Mouse (Mus musculus) intestine, embryonic 14.5 days (tissue): ENCODE data around the gene Znrf2. TPM values are rescaled to one million over a fixed set of nuclear protein-coding genes. Genes with fewer than 3 reads are reported as not detected.
"Not testable (repeated sequence)": the region's sequence is repeated elsewhere in the genome, so short reads cannot be mapped to it uniquely, and the experiment has no call there.

Experiments
- ATAC-seq: fragments of 200-750 bp; cut with Nextera tagmentation; replicated peaks from 2 replicates; pipeline ENCODE4 v1.8.0; 2017; ENCODE audit warnings: low read depth, moderate number of reproducible peaks, moderate TSS enrichment, moderate library complexity; ENCODE audit not compliant: low FRiP score, low TSS enrichment
- DNase-seq: peaks from one replicate; pipeline ENCODE4 v3.0.0-alpha.2; 2018; ENCODE audit warnings: low spot score
- H3K27ac ChIP-seq: fragments of 300-500 bp; sonication (generic); 2 replicates; pipeline ENCODE4 v1.5.1; 2014; ENCODE audit warnings: low read depth, mild to moderate bottlenecking, control low read depth
- H3K27me3 ChIP-seq: fragments of 300-500 bp; sonication (generic); replicated peaks from 2 replicates; pipeline ENCODE4 v1.6.1; 2014; ENCODE audit warnings: low read length, control low read depth; ENCODE audit not compliant: control insufficient read depth, insufficient read depth
- H3K36me3 ChIP-seq: fragments of 300-500 bp; sonication (generic); 2 replicates; pipeline ENCODE4 v1.6.1; 2014; ENCODE audit warnings: low read length, control low read depth; ENCODE audit not compliant: control insufficient read depth, insufficient read depth
- H3K4me1 ChIP-seq: fragments of 300-500 bp; sonication (generic); replicated peaks from 2 replicates; pipeline ENCODE4 v1.6.1; 2014; ENCODE audit warnings: low read length, control low read depth, mixed read lengths; ENCODE audit not compliant: control insufficient read depth, insufficient read depth
- H3K4me2 ChIP-seq: fragments of 300-500 bp; sonication (generic); 2 replicates; pipeline ENCODE4 v1.6.1; 2014; ENCODE audit warnings: low read length
- H3K4me3 ChIP-seq: fragments of 300-500 bp; sonication (generic); 2 replicates; pipeline ENCODE4 v1.5.1; 2014; ENCODE audit warnings: low read depth, low read length, control low read depth, mixed read lengths
- H3K9ac ChIP-seq: fragments of 300-500 bp; sonication (generic); 2 replicates; pipeline ENCODE4 v1.6.1; 2014; ENCODE audit warnings: mild to moderate bottlenecking, low read length
- H3K9me3 ChIP-seq: fragments of 300-500 bp; sonication (generic); 2 replicates; pipeline ENCODE4 v1.6.1; 2016; ENCODE audit warnings: low read length, control low read depth; ENCODE audit not compliant: control insufficient read depth
- WGBS: fragments of 180-500 bp; shearing (Covaris S2); extraction: QIAGEN DNeasy Blood & Tissue Kit; methylation state at CpG from one replicate; pipeline ENCODE4 v1.1.7; 2014; 5-methylcytosine and 5-hydroxymethylcytosine counted together
- polyA plus RNA-seq: library from polyadenylated mRNA; unstranded; fragments of >200 nt; fragmentation: Nextera tagmentation; extraction: Ambion mirVana; gene quantifications from 2 replicates; pipeline ENCODE4 v1.2.1, GENCODE M21; 2014

Gene Znrf2
- polyA plus RNA-seq, 1 experiment from 2014 or later: 6.3 TPM

GRCm38 (mm10) chr6:54824561-54824960, 7.8 kb downstream of the Znrf2 start:
- 90% methylated on average over 2 of the region's 2 CpGs for WGBS
- H3K36me3 ChIP-seq, ATAC-seq, H3K9ac ChIP-seq, H3K4me2 ChIP-seq, H3K9me3 ChIP-seq, H3K27me3 ChIP-seq, DNase-seq, H3K27ac ChIP-seq, H3K4me1 ChIP-seq, H3K4me3 ChIP-seq: not testable (repeated sequence)

- 83% methylated on average over 5 of the region's 5 CpGs for WGBS
- Histone ChIP-seq H3K27ac (no peak overlapping the region), H3K4me3 (no peak overlapping the region), H3K9me3 (no peaks in the 10 kb centered on the region), H3K36me3 (no peaks in the 10 kb centered on the region), H3K4me2 (no peak overlapping the region), H3K4me1 (no peaks in the 10 kb centered on the region), H3K9ac (no peak overlapping the region), H3K27me3 (no peaks in the 10 kb centered on the region)
- ATAC-seq (no peak), DNase-seq (no peak)
Observed at GRCm38 (mm10) chr6:54827481-54827880, 10.8 kb downstream of the Znrf2 start.

- Histone ChIP-seq H3K36me3 (no peaks in the 10 kb centered on the region), H3K9me3 (no peaks in the 10 kb centered on the region), H3K9ac (no peak overlapping the region), H3K4me3 (no peak overlapping the region), H3K4me2 (no peak overlapping the region), H3K4me1 (no peaks in the 10 kb centered on the region), H3K27me3 (no peaks in the 10 kb centered on the region), H3K27ac (no peak overlapping the region)
- DNase-seq (no peak), ATAC-seq (no peak)
- whole genome bisulfite sequencing: 83% methylated on average over 1 of the region's 1 CpGs
Observed at GRCm38 (mm10) chr6:54828274-54828673, 11.6 kb downstream of the Znrf2 start.

GRCm38 (mm10) chr6:54830048-54830772, 13.5 kb downstream of the Znrf2 start:
- no peaks in the 10 kb centered on the region for H3K9me3 ChIP-seq
- no peak overlapping the region for H3K9ac ChIP-seq
- no peaks in the 10 kb centered on the region for H3K4me1 ChIP-seq
- no peaks in the 10 kb centered on the region for H3K36me3 ChIP-seq
- no peak overlapping the region for H3K27ac ChIP-seq
- ATAC-seq (no peak), DNase-seq (no peak)
- no peak overlapping the region for H3K4me3 ChIP-seq
- 81% methylated on average over 7 of the region's 7 CpGs for WGBS
- H3K4me2 ChIP-seq: no peak overlapping the region
- no peaks in the 10 kb centered on the region for H3K27me3 ChIP-seq

GRCm38 (mm10) chr6:54831069-54831720, 14.5 kb downstream of the Znrf2 start:
- Histone ChIP-seq H3K36me3 (no peaks in the 10 kb centered on the region), H3K4me2 (no peak overlapping the region), H3K9ac (no peak overlapping the region), H3K9me3 (no peaks in the 10 kb centered on the region), H3K4me3 (no peak overlapping the region), H3K27ac (no peak overlapping the region), H3K4me1 (no peaks in the 10 kb centered on the region), H3K27me3 (no peaks in the 10 kb centered on the region)
- WGBS: 70% methylated on average over 8 of the region's 8 CpGs
- DNase-seq (no peak), ATAC-seq (no peak)

- Histone ChIP-seq H3K27me3 (no peaks in the 10 kb centered on the region), H3K4me1 (no peaks in the 10 kb centered on the region), H3K9me3 (no peaks in the 10 kb centered on the region), H3K4me3 (no peak overlapping the region), H3K36me3 (no peaks in the 10 kb centered on the region), H3K9ac (no peak overlapping the region), H3K4me2 (no peak overlapping the region), H3K27ac (0 out of 2 replicates have a peak overlapping the region, but pooled peaks have one; percentile 11)
- no peak for DNase-seq
- WGBS: 70% methylated on average over 2 of the region's 2 CpGs
- ATAC-seq: no peak
Observed at GRCm38 (mm10) chr6:54833427-54833826, 16.7 kb downstream of the Znrf2 start.

GRCm38 (mm10) chr6:54836666-54837065, 19.9 kb downstream of the Znrf2 start:
- DNase-seq (no peak), ATAC-seq (no peak)
- Histone ChIP-seq H3K9me3 (no peaks in the 10 kb centered on the region), H3K36me3 (no peaks in the 10 kb centered on the region), H3K4me3 (no peak overlapping the region), H3K27ac (no peak overlapping the region), H3K9ac (no peak overlapping the region), H3K27me3 (no peaks in the 10 kb centered on the region), H3K4me2 (no peak overlapping the region), H3K4me1 (no peaks in the 10 kb centered on the region)

GRCm38 (mm10) chr6:54841399-54841798, 24.7 kb downstream of the Znrf2 start:
- Histone ChIP-seq H3K27ac (no peak overlapping the region), H3K4me2 (no peak overlapping the region), H3K4me3 (no peak overlapping the region), H3K9ac (no peak overlapping the region), H3K4me1 (no peaks in the 10 kb centered on the region), H3K27me3 (no peaks in the 10 kb centered on the region), H3K9me3 (no peaks in the 10 kb centered on the region), H3K36me3 (no peaks in the 10 kb centered on the region)
- DNase-seq: no peak
- no peak for ATAC-seq

GRCm38 (mm10) chr6:54842041-54842440, 25.3 kb downstream of the Znrf2 start:
- Histone ChIP-seq H3K4me2 (no peak overlapping the region), H3K9ac (no peak overlapping the region), H3K27me3 (no peaks in the 10 kb centered on the region), H3K4me3 (no peak overlapping the region), H3K27ac (no peak overlapping the region), H3K9me3 (no peaks in the 10 kb centered on the region), H3K36me3 (no peaks in the 10 kb centered on the region), H3K4me1 (no peaks in the 10 kb centered on the region)
- WGBS: 39% methylated on average over 1 of the region's 1 CpGs
- ATAC-seq (no peak), DNase-seq (no peak)
